Comparison of ENCODE assay signal across 23 mouse cellular contexts in genomic region chr3:42898934-42899333, GRCm38 (mm10).
A peak's percentile ranks its signal among the peaks of the same experiment; 100 is the strongest.
DNase-seq lines count a peak whose midpoint lies in the region; ATAC-seq and TF ChIP-seq lines count a peak whose summit lies in the region.
"Had no signal": no experiment of that assay in that cellular context is flagged by ENCODE, and none has a peak within 500 bp of the region (broad histone marks: within the 10 kb centered on the region; RNA-seq: fewer than 3 reads in every experiment).

No protein-coding gene starts in this region.

- H3K36me3 ChIP-seq in intestine, embryonic 14.5 days (ENCODE audit: control insufficient read depth, insufficient read depth, low read length) = no peaks in the 10 kb centered on the region
- no peaks in the 10 kb centered on the region for H3K36me3 ChIP-seq in intestine, postnatal 0 days (ENCODE audit: control insufficient read depth, insufficient read depth)
- H3K36me3 ChIP-seq in kidney, embryonic 15.5 days = no peaks in the 10 kb centered on the region
- H3K36me3 ChIP-seq in liver, adult 2 months (ENCODE audit: control insufficient read depth, insufficient read depth, low read length) = no peaks in the 10 kb centered on the region
- no peaks in the 10 kb centered on the region for H3K36me3 ChIP-seq in liver, embryonic 12.5 days
- H3K36me3 ChIP-seq: forebrain, embryonic 10.5 days; heart, embryonic 10.5 days; heart, embryonic 13.5 days had no signal

- TF ChIP-seq CTCF in intestine, postnatal 0 days (IDR thresholded peaks at IDR 0.05; ENCODE audit: low read depth) = no peak
- no peak for TF ChIP-seq CTCF in liver, adult 2 months (IDR thresholded peaks at IDR 0.05; ENCODE audit: low read depth, low read length)

- 65% methylated on average over 2 of the region's 2 CpGs for WGBS in intestine, embryonic 14.5 days
- WGBS in intestine, postnatal 0 days = 36% methylated on average over 2 of the region's 2 CpGs
- 67% methylated on average over 2 of the region's 2 CpGs for WGBS in kidney, embryonic 15.5 days
- 18% methylated on average over 2 of the region's 2 CpGs for WGBS in liver, adult 2 months
- 81% methylated on average over 2 of the region's 2 CpGs for whole genome bisulfite sequencing in liver, embryonic 12.5 days (ENCODE audit: insufficient replicate concordance)

- no peak overlapping the region for H3K9ac ChIP-seq in intestine, embryonic 14.5 days (ENCODE audit: low read length)
- no peak overlapping the region for H3K9ac ChIP-seq in intestine, postnatal 0 days (ENCODE audit: low read depth, low read length)
- H3K9ac ChIP-seq in kidney, embryonic 15.5 days = no peak overlapping the region
- H3K9ac ChIP-seq in liver, adult 2 months (ENCODE audit: low read depth, low read length) = no peak overlapping the region
- no peak overlapping the region for H3K9ac ChIP-seq in liver, embryonic 12.5 days
- H3K9ac ChIP-seq: forebrain, embryonic 13.5 days; heart, embryonic 13.5 days had no signal

- H3K79me2 ChIP-seq in liver, adult 2 months (ENCODE audit: control insufficient read depth, insufficient read depth, low read length) = no peaks in the 10 kb centered on the region

- no peaks in the 10 kb centered on the region for H3K27me3 ChIP-seq in intestine, embryonic 14.5 days (replicated peaks; ENCODE audit: control insufficient read depth, insufficient read depth, low read length)
- no peaks in the 10 kb centered on the region for H3K27me3 ChIP-seq in intestine, postnatal 0 days (replicated peaks; ENCODE audit: control insufficient read depth, insufficient read depth, low read length)
- no peaks in the 10 kb centered on the region for H3K27me3 ChIP-seq in kidney, embryonic 15.5 days
- no peaks in the 10 kb centered on the region for H3K27me3 ChIP-seq in liver, adult 2 months (ENCODE audit: control insufficient read depth, insufficient read depth, low read length)
- no peaks in the 10 kb centered on the region for H3K27me3 ChIP-seq in liver, embryonic 12.5 days (replicated peaks)
- H3K27me3 ChIP-seq: forebrain, embryonic 13.5 days; heart, embryonic 13.5 days had no signal

- no peak for DNase-seq in intestine, embryonic 14.5 days (ENCODE audit: low spot score)
- no peak for DNase-seq in kidney, postnatal 4 days
- peak; percentile 91 for DNase-seq in liver, adult 2 months (ENCODE audit: extremely low read depth, low read depth, low spot score)
- DNase-seq in right cerebral cortex, postnatal 4 days = no peak
- DNase-seq: adrenal gland, adult 8-10 months; adrenal gland, postnatal 25 days; cerebellum, adult 11-12 months; cerebellum, adult 8-10 months; cerebellum, postnatal 14 days; gastrocnemius, postnatal 10 days; gastrocnemius, postnatal 36 days; heart, adult 2 months; heart, postnatal 14 days; heart, postnatal 4 days had no signal

- no peak for TF ChIP-seq POLR2A in liver, adult 2 months (IDR thresholded peaks at IDR 0.05; ENCODE audit: extremely low read depth, insufficient read depth, low read length)

- H3K4me3 ChIP-seq in intestine, embryonic 14.5 days (ENCODE audit: low read depth, low read length) = no peak overlapping the region
- H3K4me3 ChIP-seq in intestine, postnatal 0 days (ENCODE audit: low read depth, low read length) = no peak overlapping the region
- no peak overlapping the region for H3K4me3 ChIP-seq in kidney, embryonic 15.5 days (replicated peaks)
- no peak overlapping the region for H3K4me3 ChIP-seq in liver, adult 2 months (ENCODE audit: insufficient read depth, low read depth, low read length)
- no peak overlapping the region for H3K4me3 ChIP-seq in liver, embryonic 12.5 days
- H3K4me3 ChIP-seq: forebrain, embryonic 10.5 days; forebrain, embryonic 13.5 days; heart, adult 2 months; heart, embryonic 10.5 days; heart, embryonic 13.5 days had no signal

- no peak overlapping the region for H3K27ac ChIP-seq in intestine, embryonic 14.5 days (ENCODE audit: low read depth)
- no peak overlapping the region for H3K27ac ChIP-seq in intestine, postnatal 0 days (ENCODE audit: low read depth, low read length)
- H3K27ac ChIP-seq in kidney, embryonic 15.5 days = no peak overlapping the region
- H3K27ac ChIP-seq in liver, adult 2 months (replicated peaks; ENCODE audit: insufficient read depth, low read depth, low read length) = no peak overlapping the region
- H3K27ac ChIP-seq in liver, embryonic 12.5 days = no peak overlapping the region
- H3K27ac ChIP-seq: forebrain, embryonic 10.5 days; forebrain, embryonic 13.5 days; heart, adult 2 months; heart, embryonic 10.5 days; heart, embryonic 13.5 days had no signal

- peak; percentile 50; the same call in 1 of the 2 replicates for ATAC-seq in intestine, embryonic 14.5 days (replicated peaks; ENCODE audit: low FRiP score, low TSS enrichment, low read depth)
- no peak for ATAC-seq in intestine, postnatal 0 days
- peak; percentile 71 for ATAC-seq in kidney, embryonic 15.5 days (replicated peaks; ENCODE audit: low FRiP score)
- no peak for ATAC-seq in liver, embryonic 12.5 days
- ATAC-seq: activated CD4-positive, CD25-positive, alpha-beta regulatory T cell, adult 4 months; forebrain, embryonic 13.5 days; forebrain, embryonic 16.5 days had no signal

- no peaks in the 10 kb centered on the region for H3K4me1 ChIP-seq in intestine, embryonic 14.5 days (replicated peaks; ENCODE audit: control insufficient read depth, insufficient read depth, low read length)
- no peaks in the 10 kb centered on the region for H3K4me1 ChIP-seq in intestine, postnatal 0 days (replicated peaks; ENCODE audit: control insufficient read depth, insufficient read depth, low read length)
- no peaks in the 10 kb centered on the region for H3K4me1 ChIP-seq in kidney, embryonic 15.5 days
- H3K4me1 ChIP-seq in liver, adult 2 months (ENCODE audit: control insufficient read depth, insufficient read depth, low read length) = peaks cover 5% of the 10 kb centered on the region; the same call in 1 of the 2 replicates
- no peaks in the 10 kb centered on the region for H3K4me1 ChIP-seq in liver, embryonic 12.5 days
- H3K4me1 ChIP-seq: forebrain, embryonic 10.5 days; forebrain, embryonic 13.5 days; heart, embryonic 10.5 days; heart, embryonic 13.5 days had no signal

- H3K9me3 ChIP-seq in intestine, embryonic 14.5 days (ENCODE audit: control insufficient read depth, low read length) = no peaks in the 10 kb centered on the region
- no peaks in the 10 kb centered on the region for H3K9me3 ChIP-seq in intestine, postnatal 0 days (ENCODE audit: control insufficient read depth)
- H3K9me3 ChIP-seq in kidney, embryonic 15.5 days (replicated peaks) = no peaks in the 10 kb centered on the region
- no peaks in the 10 kb centered on the region for H3K9me3 ChIP-seq in liver, embryonic 12.5 days (replicated peaks)
- H3K9me3 ChIP-seq: forebrain, embryonic 10.5 days; forebrain, embryonic 13.5 days; heart, embryonic 10.5 days; heart, embryonic 13.5 days had no signal

- no peak overlapping the region for H3K4me2 ChIP-seq in intestine, embryonic 14.5 days (ENCODE audit: low read length)
- no peak overlapping the region for H3K4me2 ChIP-seq in intestine, postnatal 0 days (replicated peaks; ENCODE audit: low read depth)
- no peak overlapping the region for H3K4me2 ChIP-seq in kidney, embryonic 15.5 days
- H3K4me2 ChIP-seq in liver, embryonic 12.5 days = no peak overlapping the region
- H3K4me2 ChIP-seq: forebrain, embryonic 13.5 days; heart, embryonic 13.5 days had no signal

Comparison
In these comparisons a context has a peak if more than half of its experiments do, and no peak if none do; other contexts are left out.
1. ATAC-seq: peak in intestine, embryonic 14.5 days (single experiment) and kidney, embryonic 15.5 days (single experiment); none in intestine, postnatal 0 days (single experiment) and liver, embryonic 12.5 days (single experiment).